Mouse (Mus musculus) inflammation-experienced regulatory T-cells, adult 6 months (primary cell): ENCODE data around the gene Mast4. TPM values are rescaled to one million over a fixed set of nuclear protein-coding genes. Genes with fewer than 3 reads are reported as not detected.

ENCODE experiments used
- ATAC-seq: one replicate; pipeline ENCODE4 v1.8.0; 2017
- polyA plus RNA-seq, 3 experiments: library from polyadenylated mRNA; unstranded; fragments of 100-300 nt; shearing (Covaris generic); gene quantifications; one replicate each; pipeline ENCODE4 v1.2.1; 2017

Mast4 gene
- polyA plus RNA-seq, 3 experiments from 2014 or later: 9.4 to 30.8 (median 16.1) TPM

DNA sequence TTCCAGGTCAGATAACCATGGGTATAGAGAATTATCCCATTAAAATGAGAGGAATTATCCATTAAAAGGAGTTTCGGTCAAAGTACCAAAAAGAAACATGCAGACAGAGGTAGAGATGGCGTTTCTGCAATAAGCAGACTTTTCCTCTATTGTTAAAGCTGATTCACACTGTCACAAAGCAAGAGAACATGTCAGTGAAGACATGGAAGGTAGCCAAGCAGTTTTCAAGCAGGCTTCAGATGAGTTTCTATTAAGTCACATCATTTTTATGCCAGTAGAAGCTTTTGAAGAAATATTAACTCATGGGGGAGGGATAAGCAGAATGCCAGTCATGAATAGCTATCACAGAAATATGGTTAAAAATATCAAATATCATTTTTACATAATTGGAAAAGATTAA lies 420.4 kb downstream of the Mast4 start:
- no peak for ATAC-seq

DNA sequence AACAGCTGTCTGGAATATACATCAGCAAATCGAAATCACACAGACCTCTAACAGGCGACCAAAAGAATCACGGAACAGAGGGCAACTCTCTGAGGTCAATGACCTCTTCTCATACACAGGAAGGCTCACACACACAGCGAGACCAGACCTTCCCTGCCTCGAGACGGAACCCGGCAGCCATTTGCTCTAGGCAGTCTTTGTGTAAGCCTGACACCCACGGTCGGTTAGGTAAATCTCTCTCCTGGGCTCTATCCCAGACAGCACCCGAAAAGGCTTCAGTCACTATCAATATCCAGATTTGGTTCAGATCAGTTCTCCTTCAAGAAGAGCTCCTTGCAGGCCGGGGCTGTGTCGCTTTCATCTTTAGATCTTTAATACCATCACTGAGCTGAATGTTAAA lies 421.4 kb downstream of the Mast4 start:
- ATAC-seq: no peak

DNA sequence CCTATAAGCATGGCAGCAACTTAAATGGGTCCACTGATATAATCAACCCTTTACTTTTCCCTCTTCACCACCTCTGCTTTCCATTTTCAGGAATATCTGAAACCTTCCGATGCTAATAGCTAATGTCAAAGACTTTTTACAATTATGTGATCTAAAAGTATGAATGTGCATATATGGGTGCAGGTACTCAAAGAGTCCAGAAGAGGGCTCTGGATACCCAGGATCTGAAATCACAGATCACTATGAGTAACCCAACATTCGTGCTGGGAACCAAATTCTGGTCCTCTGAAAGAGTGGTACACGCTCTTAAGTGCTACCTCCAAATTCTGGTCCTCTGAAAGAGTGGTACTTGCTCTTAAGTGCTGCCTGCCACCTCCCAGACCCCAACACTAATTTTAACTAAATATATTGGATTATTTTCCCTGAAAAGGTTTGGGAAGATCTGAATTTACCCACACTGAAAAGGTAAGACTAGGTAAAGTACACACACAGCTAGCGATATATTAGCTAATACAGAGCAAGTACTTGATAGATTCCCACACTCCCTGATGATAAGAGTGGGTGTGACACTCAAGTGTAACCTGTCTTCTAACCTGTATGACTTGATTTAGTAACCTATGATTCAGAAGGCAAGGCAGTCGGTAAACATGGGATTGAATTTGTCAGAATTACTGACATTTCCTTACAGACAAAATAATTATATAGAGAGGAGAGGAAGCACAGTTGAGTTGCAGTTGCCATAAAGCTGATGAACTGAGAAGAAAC lies 424.5 kb downstream of the Mast4 start:
- ATAC-seq: no peak

DNA sequence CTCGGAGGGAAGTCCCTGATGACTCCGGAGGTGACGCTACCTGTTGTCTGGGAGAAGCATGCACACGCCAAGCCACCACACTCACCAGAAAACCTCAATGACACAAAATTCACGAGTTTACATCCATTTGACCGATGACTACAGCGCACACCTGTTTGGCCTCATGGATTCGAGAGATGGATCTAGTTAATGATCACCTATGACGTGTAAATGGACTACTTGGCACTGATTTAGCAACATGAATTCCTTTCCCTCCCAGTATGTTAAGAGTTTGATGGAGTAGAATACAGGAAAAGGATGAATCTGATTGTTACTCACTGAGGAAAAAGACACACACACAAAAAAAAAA lies 427.7 kb downstream of the Mast4 start:
- ATAC-seq: no peak

DNA sequence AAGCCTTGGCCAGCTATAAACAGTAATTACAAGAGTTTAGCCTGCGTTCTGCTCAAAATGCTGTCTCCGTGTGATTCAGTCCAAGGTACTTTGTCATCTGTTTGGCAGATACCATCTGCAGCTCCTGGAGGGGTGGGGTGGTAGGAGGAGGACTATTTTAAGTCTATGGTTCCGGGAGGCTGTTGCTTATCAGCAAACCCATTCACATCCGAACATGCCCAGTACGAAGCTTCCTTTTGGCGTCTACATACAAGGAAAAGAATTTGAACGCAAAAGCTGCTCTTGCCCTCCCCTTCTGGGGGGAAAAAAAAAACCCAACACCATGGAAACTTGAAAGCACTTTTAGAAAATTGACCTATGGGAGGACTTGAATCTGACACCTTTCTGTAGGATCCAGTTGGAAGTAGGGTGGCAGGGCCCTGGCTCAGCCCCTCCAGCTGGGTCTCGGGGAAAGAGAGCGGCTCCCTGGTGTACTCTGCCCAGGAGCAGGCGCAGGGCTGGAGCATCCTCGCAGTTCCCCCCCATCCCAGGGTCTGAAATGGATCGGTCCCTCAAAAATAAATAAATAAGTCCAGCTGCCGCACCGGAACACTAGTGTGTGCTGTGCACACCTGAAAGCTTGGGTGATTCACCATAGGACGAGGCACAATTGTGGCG lies 428.2 kb downstream of the Mast4 start:
- peak; percentile 84 for ATAC-seq

DNA sequence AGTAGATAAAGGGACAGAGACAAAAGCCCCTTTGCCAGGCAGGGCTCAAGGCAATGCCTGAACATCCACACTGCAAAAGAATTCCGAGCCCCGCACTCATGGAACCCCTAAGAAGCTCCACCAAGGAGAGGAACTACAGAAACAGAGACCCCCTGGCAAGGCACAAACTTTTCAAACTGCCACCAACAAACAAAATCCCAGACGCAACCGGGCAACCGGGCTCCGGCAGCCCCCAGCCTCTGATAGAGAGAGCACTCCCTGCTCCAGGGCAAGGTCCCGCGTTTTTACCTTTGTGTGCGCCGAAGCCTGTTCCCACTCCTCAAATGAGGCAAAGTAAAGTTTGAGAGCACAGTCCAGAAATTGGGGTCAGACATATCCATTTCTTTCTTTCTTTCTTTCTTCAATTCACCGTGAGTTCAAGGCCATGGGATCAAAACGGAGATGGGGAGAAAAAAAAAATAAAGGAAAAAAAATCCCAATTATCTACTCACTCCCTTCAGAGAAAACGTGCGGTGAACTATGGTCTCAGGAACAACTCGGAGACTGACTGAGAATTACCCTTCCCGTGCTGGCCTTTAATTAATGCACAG lies 428.8 kb downstream of the Mast4 start:
- ATAC-seq: no peak

DNA sequence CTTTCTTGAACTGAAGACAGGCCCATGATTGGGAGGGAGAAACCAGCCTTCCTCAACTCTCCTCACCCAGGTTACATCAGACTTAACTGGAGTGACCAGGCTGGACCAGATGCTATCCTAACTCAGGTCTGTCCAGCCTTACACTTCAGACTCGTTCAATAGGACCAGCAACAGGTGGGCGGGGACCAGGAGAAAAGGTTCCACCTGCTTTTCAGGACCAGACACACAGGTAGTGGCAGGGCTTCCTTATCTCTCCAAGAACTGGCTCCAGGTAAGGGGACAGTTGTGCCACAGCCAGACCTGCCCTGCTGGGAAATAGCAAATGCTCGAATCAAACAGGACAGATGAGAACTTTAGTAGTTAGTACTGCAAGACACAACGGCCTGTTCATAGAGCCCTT lies 430.6 kb downstream of the Mast4 start:
- no peak for ATAC-seq

DNA sequence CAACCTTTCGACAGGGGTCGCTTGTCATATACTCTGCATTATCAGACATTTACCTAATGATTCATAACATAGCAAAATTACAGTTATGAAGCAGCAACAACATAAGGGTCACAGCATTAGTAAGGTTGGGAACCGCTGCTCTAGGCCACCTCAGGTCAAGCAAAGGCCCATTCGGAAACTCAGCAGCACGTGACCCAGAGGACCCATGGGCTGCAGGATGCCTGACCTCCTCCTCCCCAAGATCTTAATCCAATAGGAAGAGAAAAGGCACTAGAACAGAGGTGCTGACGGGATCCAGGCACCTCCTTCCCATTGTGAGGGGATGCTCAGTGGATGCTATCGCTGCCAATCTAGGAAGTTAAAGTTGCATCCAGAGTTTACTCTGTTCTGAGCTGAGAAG lies 432.2 kb downstream of the Mast4 start:
- no peak for ATAC-seq

DNA sequence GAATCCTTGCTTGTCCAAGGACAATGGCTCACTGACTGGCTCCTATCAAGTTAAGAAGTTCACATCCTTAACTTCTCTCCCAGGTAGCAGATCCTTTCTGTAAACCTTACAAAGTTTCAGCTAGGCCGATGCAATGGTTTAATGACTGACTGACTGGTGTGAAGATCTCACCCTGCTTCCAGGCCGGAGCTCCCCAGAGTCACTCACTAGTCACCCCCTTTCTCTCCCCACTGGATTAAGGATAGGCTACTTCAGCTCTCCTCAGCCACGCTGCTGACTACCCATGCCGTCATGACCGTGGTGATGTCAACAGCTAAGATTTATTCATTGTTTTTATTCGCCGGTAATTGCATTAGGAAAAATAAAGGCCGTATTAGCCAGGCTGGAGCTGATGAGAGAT lies 433.8 kb downstream of the Mast4 start:
- ATAC-seq: no peak

DNA sequence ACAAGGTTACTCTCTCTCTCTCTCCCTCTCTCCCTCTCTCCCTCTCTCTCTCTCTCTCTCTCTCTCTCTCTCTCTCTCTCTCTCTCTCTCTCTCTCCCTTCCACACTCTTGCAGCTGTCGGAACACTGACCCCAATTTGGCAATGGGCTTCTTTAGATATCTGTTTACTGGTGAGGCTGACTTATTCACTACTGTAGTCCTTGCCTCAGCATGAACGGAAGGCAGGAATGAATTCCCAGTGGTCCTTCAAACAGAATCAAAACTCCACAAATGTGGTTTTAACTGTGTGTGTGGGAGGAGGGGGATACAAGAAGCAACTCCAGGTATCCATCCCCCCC lies 434.2 kb downstream of the Mast4 start:
- no peak for ATAC-seq

DNA sequence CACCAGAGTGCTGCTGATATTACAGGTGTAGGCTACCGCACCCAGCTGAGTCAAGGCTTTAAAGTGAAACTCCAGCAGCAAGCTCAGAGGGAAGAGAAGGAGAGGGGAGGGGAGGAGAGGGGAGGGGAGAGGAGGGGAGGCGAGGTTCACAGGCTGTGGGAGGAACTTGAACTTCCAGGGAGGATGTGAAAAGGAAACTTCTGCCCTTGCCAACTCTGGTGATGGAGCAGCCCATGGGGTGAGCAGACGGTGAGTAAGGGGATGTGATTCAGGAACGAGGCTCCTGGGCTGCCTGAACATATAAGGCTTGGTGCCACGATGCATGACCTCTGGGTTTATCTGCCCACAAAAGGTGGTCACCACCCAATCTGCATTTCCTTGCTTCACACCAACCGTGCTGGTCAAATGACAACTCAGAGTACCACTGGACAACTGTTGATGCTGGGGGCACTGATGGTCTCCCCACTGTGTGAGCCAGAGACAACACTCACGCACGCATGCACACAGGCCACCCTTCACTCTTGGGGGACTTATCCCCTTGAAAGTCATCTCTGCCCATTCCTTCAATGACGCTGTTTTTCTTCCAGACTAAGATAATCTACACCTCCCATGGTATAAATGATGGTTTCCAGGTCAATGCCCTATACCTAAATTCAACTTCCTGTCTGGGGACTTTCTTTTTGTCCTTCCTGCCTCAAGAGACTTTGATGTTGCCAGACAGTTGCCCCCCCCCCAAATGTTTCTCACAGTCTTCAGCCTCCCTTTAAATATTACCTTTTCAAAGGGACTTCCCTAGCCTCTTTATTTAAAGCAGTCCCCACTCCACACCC lies 434.8 kb downstream of the Mast4 start:
- ATAC-seq: peak; percentile 73

DNA sequence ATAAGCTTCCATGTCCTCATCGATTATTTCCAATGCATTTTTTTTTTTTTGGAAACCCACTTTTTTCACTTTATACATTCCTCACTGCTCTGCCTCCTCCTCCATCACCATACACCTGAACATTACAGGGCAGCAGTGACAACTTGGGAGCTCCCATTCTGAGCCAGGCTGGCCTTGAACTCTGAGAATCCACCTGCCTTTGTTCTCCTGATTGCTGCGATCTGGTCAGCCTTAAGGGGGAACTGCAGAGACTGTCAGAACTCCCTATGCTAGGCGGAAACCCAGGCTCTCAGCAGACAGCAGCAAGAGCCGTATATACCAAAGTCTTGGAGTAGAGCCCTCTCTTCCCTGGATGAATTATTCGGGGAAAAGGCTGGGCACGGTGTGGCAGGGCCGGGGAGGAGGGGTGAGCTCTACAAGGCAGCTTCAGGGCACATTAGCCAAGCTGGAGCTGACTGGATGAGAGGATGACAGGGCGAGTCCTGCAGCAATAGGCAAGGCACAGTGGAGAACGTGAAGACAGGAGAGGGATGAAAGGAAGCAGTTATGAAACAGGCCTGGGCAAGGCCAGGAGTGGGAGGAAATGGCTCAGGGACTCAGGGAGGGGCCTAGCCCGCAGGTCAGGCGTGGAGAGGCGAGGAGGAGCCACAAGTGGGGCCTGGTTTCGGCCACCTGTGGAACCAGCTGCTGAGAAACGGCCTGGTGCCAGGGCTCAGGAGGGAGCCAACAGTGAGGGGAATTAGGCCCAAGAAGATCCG lies 435.7 kb downstream of the Mast4 start:
- no peak for ATAC-seq

DNA sequence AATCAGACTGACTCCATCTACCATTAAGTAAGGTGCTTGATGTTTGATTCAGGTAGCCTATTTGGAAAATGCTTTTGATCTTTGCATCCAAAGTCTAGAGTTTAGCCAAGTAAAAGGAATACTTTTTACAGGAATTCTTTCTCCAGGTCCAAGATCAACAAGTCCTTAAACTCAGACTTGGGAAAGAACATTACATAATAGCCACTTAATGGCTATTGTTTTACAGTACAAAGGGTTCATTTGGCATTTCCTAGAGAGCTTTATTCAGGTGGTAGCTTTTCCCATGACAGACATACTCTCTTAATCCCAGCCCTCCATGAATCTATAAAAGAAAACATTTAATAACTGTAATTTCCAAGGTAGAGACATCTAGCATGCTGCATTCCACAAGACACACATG lies 438.0 kb downstream of the Mast4 start:
- no peak for ATAC-seq

DNA sequence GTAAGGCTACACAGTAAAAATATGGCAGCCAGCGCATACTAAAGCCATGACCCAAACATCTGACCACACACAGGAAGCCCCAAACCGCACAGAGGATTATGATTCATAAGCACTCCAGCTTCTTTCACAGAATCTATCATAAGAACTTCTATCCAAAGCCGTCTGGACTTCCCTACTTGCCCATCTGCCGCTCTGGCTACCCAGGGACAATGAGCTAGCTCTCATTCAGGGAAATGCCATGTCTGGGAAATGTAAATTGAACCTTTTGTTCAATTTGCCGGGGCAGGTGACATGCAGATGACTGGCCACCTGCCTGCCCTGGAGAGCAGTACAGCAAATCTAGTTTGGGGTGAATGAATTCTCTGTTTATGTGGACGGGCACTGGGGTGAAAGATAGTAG lies 438.4 kb downstream of the Mast4 start:
- peak; percentile 41 for ATAC-seq

DNA sequence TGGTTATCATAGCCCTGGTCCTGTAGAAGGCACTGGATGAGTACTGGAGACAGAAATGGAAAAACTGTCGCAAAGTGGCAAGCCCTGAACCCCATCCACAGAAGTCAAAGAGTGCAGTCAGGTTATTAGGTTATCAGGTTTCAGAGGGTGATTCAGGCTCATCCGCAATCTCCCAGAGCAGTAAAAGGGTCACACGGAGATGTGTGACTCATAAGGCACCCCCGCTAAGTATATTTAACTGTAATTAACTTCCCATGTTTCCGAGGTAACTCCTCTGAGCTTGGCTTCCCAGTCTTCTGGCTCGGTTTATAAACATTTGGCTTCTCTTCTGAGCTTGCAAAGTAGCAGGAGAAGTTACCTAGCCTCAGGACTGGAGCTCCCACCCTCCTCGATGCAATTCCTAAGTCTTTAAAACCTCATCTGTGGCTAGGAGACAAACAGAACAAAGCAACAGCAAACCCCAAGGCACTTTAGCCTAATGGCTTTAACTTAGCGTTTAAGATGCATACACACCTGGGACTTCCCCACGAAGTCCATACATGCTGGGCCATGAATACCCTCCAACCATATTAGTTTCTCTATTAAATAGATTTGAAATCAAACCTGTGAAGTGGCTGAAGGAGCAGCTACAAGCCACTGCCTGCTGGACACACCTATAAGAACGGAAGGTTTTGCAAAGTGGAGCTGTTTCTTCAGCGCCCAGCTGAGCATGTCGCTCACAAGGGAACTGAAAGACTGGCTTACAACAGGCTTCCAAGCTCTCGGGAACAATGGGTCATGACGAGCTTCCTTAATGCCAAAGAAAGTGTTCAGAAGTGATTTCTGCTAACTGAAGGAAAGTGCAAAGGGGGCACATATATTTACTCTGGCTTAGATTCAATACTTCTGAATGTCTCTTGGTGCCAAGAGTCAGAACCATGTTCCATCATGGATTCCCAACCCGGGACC lies 439.7 kb downstream of the Mast4 start:
- ATAC-seq: no peak

DNA sequence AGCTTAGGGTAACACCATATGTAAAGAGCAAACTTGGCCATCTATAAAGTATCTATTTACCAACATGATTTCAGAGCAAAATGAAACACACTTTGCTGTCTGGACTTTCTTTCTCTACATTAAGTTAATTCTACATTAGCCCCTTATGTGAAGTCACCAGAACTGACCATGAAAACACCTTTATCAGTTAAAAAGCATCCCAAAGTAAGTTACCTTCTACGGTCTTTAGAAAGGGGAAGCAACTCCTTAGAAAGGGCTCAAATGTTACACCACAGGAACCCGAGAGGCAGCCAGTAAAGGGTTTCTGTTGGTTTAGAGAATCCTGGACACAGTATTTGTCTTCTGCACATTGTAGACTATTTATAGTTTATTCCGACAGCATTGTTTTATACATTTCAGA lies 441.5 kb downstream of the Mast4 start:
- ATAC-seq: no peak

DNA sequence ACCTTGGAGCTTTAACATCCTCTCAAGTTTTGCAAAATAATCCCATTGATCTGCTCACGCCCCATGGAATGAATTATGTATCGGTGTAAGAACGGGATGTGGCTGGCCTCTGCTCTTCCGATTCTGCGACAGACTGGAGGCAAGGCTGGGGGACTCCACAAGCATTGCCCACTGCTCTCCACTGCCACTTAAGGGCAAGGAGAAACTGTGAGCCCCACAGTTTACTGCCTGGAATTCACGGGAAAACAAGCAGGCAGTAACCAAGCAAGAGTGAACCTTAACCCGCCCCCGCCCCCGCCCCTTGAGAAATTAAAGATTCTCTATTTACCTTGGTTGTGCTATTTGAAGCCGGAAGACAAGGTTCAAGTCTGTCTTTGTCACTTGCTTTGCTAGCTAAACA lies 444.3 kb downstream of the Mast4 start:
- no peak for ATAC-seq

DNA sequence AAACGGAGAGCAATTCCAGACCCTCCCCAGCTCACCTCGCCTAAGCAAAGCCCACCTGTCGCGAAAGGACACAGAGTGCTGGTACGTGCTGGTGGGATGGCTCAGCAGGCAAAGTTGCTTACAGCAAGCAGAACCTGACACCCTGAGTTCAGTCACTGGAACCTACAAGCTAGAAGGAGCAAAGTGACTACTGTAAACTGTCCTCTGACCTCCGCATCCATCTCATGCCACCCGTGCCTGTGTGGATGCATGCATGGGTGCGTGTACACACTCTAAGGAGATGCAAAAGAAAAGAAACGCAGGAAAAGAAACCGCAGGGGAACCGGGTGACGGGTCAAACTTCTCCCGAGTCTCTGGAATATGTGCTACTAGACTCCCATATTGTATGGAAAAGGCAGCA lies 444.8 kb downstream of the Mast4 start:
- ATAC-seq: no peak

DNA sequence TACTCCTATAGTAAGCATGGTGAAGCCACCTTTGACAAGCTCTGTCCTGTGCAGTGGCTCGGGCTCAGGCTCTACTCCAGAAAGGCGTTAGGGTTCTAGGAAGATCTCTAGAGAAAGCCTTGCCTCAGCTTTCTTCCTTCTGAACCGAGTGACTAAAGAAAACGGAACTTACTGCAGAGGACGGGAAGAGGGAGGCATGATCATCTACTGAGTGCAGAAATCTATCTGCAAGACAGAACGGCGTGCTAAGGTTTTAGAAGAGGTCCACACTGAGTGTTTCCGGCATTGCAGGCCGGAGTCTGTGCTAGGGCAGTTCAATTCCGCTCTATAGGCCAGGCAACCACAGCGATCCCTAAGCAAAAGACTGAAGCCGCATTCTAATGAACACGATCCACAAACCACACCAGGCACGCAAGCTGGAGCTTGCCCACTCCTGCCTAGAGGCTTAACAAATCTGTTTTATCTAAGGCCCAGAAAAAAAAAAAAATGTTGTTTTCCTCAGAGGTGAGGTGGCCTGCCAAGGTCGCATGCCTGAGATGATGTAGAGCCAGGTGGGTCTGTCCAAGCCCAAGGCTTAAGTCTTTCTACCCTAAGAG lies 445.3 kb downstream of the Mast4 start:
- ATAC-seq: no peak

DNA sequence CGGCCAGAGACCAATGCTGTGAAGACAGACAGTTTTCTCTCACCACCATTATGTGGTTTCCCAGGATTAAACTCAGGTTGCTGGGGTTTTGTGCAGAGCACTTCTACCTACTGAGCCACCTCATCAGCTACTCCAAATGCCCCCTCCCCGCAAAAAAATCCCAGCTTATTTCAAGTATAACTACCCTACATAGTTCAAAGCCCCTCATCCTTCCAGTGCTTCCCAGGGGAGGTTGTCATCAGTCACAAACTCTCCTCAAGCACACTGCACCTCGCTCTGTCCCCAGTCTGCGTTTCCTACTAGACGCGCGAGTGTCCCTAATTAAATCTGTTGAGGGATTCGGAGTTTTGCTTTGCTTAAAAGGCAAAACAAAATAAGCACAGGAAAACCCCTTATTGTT lies 446.1 kb downstream of the Mast4 start:
- ATAC-seq: no peak

DNA sequence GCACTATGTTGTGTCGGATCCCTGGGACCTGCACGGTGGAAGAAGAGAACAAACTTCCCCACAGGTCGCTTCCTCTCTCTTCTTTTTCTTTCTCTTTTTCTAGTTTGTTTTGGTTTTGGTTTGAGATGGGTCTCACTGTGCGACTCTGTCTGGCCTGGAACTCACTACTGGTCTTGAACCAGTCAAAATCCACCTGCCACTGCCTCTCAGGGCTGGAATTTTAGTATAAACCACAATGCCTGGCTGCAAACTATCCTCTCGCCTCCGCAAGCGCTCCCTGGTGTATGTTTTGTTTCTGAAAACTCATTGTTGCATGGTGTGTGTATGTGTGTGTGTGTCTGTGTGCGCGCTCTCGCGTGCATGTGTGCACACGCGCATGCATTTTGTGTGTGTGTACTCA lies 446.8 kb downstream of the Mast4 start:
- ATAC-seq: no peak
